Mouse (Mus musculus) T-helper 2 cell (primary cell): ENCODE data around the gene Vav2.

Experiments
- in situ Hi-C: fragments of 300-600 bp; cut with MboI, MseI; formaldehyde crosslinking; loops from one replicate; pipeline ENCODE4 v1.15.1; 2025; ENCODE audit warnings: high pct_unique_total_duplicates

Vav2 gene

DNA sequence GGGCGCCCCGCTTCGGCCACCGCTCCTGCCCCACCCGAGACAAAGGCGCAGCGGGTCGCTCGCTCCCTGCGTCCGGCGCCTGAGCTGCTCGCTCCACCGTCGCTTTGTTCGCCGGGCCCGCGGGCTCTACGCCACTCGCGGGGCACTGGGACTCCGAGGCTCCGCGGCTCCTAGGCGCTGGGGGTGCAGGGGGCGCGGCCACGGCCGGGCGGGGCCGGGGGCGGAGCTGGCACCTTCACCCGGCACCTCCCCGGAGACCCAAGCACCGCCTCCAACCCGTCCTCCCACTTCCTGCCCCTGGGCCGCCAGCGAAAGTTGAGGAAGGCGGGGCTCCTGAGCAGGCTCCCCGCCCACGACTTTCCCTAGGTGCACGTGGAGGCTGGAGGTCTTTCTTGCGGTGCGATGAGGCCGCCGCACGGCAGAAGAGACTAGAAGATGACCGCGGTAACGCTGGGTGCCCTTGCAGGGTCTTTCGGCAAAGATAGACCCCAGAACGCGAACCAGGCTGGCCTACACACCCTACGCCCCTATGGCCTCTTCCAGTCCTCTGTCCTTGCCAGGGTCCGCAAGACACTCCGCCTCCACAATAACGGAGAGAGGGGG is at the start of gene Vav2:
Vav2 (minus strand) TSS at position 179 of the 603 bp plus-strand sequence.
- in situ Hi-C loops = loop anchor here (5.0 kb wide), 1 partner anchor 140 kb away; no protein-coding TSS in a partner anchor

DNA sequence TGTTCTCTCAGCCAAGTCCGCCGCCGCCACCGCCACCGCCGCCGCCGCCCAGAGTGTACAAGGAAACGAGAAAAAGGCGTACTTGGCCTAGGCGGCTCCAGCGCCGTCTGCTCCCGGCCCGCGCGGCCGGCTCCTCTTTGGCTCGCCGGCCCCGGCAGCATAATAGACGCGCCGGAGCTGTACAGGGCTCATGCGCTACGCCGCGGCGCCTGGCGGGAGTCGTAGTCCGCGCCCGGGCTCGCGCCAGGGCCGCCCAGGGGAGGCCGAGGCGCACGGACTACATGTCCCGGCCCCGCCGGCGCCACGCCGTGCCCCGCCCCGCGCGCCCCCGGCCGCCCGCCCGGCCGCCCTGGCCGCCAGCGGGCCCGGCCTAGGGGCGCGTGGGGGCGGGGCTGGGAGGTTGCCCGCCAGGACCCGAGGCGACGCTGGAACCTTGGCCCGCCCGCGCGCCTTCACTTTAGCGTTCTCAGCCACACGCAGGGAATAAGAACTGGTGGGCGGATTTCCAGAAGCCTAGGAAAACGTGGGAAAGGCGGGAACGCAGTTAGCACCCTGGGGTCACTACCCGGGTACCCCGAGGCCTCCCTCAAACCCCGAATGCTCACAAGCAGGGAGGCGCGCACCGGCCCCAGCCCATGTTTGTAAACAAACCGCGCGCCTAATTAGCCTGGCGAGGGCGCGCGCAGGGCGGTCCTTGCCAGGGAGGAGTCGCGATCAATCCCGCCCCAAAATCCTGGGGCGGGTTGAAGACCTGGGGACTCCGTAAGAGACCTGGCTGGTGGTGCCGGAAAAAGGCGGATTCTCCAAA is 48.9 kb upstream of the Vav2 start:
- in situ Hi-C loops = no loop called here

DNA sequence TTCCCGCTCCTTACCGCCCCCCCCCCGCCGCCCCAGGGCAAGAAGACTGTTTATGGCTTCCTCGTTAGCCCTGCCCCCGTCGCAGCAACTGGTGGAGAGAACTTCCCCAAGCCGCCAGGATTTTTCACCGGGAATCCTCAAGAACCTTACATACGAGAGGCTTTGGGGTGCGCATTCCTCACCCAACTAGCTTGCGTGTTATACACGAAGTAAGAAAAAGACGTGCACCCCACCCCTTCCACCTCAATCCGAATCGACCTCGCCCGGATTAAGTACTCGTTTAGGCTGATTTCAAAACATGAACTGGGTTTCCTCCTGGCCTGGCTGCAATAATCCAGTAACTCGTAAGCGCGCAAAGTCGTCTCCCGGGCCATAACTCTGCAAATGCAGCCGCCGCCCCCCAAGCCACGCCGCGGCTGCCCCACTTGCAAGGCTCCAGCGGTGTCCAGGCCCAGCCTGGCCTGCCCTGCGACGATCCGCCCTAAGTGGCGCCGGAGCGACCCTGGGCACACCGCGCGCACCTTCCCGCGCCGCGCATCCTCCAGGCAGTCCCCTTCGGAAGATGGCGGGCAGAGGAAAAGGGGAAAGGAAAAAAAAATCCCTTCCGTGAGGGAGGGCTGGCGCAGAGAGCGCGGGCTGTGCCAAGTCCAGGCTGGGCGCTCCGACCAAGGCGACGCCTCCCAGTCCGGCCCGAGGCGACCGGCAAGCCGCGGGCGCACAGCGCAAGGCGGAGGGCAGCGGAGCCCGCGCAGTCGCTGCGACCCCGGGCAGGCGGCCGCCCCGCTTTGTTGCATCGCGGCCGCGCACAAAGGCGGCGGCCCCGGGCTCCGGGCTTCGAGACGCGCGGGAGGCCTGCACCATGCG is 48.0 kb upstream of the Vav2 start:
- in situ Hi-C loops = no loop called here

DNA sequence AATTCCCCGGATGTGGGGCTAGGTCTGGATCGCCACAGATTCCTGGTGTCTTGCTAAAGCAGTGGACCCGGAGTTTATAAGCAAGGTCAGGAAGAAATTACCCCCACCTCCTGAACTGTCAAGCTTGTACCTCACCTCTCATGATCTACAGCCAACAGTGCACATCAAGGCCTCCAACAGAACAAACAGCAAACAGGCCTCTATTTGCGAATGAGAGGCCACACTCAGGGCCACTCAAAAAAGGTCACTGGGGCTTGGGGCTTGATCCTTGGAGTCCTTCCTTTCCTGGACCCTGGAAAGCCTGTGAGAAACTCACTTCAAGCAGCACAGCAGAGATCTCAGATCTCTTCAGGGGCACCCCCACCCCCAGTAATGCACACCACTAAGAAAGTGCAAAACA is 47.1 kb upstream of the Vav2 start:
- in situ Hi-C loops = no loop called here

DNA sequence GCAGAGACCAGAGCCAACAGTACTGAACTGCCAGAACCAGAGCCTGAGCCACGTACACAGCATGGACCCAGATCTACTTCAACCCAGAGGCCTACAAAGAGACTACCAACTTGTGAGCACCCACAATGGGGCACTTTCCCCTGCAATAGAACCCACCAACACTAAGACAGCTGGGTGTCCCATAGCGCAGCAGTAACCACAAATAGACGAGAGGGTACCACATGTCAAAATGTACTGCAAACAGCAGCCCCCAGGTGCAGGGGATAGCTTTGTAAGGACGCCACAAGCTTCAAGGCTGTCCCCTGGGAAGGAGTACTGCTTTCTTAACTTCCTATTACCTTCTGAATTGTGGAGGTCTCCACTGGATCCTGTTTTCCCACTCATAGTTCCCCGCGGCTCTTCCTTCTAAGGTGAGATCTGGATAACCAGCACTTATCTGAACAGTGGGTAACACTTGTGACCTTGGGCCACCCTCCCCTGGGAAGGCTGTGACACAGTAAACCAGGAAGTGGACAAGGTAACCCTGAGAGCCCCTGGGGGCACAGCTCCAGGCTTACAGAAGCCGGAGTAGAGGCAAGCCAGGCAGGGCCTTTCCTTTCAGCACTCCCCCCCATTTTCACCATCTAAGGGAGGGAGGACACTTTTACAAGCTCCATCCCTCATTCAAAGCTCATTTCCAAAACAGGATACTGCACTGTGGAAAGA is 46.4 kb upstream of the Vav2 start:
- in situ Hi-C loops = no loop called here

DNA sequence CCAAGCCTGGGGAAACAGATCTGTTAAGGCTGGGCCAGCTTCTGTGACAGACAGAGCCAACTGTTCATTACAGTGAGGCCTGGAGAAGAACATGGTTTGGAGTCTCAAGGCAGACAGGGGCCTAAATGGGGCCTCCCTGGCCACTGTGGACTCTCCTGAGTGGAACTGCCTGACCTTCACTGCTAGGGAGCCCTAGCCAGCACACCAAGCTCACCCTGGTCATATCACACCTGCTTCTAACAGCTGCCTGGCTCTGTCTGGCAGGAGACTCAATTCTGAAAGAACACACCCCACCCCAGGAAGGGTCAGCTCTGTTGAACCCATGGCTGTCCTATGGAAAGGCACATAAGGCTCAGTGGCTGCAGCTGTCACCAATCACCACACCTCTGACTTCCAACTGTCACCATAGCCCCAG is 44.3 kb upstream of the Vav2 start:
- in situ Hi-C loops = no loop called here

DNA sequence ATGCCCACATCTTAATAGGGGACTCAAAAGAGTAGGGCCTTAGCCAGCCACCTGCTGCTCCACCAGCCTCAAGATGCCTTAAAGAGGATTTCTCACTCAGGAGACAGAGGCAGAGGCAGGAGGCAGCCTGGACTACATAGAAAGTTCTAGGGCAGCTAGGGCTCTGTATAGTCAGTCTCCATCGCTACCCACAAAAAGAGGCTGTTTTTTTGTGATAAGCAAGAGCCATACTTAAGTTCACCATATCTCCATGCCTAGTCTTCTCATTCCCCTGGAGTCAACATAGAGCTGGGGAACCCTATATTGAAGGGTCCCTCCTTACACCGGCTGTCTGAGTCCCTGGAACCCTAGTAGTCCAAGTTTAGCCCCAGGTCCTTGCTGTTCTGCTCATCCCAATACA is 43.7 kb upstream of the Vav2 start:
- in situ Hi-C loops = no loop called here

DNA sequence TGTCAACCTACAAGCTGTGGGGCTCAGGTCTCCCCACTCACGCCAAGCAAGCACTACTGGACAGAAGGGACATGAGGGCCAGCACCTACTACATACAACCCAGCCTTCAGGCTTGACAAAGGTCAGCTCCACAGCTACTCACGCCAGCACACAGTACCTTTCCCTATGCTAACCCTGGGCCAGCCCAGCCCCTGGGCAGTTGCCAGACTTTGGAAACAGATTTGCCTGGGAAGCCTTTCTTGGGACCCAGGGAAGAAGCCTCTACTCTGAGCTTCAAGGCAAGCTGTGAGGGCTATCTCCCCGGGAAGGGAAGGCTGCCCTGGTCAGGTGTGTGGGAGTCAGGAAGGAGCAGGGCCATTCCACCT is 43.1 kb upstream of the Vav2 start:
- in situ Hi-C loops = no loop called here

DNA sequence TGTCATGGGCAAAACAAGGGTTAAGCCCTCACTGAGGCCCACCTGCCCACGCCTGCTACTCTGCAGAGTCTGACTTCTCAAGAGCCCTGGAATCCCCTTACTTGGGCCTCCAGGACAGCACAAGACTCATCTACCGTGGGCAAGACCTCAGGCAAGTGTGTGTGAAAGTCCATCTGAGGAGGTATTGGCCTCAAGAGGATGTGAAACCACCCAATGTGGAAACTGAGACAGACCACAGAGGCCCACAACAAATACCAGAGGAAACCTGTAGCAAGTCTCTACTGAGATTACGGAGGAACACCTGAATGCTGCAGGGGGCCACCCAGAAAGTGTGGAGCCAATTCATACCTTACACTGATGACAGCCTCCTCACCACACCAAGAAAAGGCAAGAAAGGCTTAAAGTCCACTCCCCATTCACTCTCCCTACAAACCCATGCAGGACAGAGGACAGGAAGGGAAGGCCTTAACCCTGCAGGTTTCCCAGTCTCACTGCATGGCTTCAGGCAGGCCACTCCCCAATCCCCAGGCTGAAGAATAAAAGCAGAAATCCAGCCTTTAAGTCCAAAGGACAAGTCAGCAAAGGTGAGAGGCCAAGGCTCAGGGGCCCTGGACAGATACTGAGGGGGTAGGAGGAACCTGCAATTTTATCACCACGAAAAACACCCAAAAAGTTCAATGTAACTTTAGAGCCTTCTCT is 42.6 kb upstream of the Vav2 start:
- in situ Hi-C loops = no loop called here

DNA sequence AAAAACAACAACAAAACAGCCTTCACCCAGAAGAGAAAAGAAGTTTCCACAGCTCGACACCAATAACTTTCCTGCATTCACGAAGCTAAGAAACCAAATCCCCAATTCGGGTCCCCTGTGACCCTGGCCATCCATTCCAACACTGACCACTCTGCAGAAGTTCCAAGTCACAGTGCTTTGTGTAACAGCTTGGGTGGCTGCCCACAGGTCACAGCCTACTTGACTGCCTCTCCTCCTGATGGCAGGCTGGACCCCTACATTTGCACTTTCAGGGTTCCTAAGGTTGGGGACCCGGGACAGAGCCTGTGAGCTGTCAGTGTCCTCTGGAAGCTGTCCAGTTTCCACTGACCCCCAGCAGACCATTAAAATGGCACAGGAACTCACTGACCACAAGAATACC is 36.1 kb upstream of the Vav2 start:
- in situ Hi-C loops = no loop called here

DNA sequence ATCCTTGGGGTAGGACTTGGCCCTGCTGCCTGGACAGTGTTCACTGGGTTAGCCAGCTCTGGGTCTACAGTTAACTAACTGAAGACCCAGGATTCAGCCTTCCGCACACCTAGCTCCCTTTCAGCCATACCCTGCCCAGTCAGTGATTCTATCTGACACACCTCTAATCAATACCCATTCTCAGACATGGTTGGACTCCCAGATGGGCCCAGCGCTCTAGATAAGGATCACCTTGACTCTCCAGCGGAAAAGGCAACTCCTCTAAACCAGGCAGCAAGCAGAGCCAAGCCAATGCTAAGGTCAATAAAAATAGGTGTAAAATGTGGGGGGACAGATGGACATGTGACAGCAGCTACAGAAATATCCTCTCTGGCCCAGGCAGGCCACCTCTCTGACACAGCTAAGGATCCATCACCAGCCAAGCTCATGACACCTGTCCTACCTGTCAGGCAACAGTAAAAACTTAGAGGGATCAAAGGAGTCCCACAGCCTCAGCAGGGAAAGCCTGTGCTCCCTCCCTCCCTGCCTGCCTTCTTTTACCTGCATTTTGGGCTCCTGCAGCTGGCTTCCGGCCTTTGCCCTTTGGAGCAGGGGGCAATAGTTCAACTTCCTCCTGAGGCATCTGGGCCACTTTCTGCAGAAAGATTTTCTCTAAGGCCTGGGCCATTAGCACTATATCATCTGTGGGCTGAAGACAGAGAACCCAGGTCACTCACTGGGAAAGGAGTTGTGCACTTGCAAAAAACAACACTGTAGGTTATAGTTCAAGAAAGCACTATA is 35.2 kb upstream of the Vav2 start:
- in situ Hi-C loops = no loop called here

DNA sequence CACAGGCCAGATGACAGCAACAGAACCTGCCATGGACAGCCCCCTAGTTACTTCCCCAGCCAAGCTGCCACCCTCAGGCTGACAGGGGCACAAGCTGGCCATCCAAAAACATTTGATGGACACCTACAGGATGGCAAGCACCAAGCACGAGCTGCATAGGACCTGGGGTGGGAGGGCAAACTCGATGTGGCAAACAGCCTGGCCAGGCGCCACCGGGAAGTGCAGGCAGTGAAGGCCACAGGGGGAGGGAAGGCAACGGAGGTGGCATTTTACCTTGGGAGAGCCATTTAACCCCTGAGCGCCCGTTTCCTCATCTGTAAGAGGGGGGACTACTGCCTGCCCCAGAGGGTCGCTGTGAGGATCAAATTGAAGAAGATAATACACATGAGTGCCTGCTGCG is 33.8 kb upstream of the Vav2 start:
- in situ Hi-C loops = no loop called here

DNA sequence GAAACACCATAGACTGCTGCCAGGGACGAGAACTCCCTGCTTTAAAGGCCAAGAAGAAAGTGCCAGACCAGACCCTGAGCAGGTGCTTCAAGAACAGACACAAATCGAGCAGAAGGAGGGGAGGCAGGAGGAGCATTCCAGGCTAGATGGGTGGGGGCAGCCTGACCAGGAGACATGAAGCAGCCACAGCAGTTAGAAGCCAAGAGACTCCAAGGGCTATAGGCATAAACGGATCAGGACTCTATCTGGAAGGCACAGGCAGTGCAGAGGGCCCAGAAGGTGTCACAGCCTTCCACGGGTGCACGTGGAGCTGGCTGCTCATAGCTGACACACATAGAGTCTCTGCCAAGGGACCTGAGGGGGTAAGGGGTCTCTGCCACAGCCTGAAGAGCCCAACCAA is 33.3 kb upstream of the Vav2 start:
- in situ Hi-C loops = no loop called here

DNA sequence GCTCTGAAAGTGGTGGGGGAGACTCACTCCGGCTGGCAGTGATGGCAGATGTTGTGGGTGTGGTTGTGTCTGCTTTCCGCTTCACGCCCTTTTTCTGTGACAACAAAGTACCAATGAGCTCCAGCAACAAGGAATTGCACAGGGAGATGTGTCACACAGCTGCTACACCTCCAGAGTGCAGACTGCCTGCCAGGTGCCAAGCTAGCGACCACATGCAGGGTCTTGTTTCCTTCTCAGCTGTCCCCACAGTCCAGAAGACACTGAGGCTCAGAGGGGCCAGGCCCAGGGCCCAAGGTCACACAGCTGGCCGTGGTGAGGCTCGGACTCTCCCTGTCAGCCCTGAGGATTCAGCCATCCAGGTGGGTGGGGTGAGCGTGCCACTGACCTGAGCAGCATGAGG is 32.9 kb upstream of the Vav2 start:
- in situ Hi-C loops = no loop called here

DNA sequence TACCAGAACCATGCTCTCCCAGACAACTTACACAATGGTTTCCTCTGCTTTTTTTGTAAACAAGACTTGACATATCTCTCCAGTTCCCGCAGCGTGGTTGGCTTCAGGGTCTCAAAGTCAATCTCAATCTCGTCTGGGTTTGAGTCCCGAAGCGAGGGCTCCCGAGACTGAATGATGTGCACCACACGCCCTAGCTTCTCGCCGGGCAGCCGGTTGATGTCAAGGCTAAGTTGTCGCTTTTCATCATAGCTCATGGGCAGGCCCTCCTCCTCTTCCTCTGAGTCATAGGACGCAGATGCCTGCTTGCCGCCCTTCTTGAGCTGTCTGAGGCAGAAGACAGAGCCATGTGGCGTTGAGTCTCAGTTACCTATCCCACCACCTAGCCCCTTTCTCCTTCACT is 23.4 kb upstream of the Vav2 start:
- in situ Hi-C loops = no loop called here

DNA sequence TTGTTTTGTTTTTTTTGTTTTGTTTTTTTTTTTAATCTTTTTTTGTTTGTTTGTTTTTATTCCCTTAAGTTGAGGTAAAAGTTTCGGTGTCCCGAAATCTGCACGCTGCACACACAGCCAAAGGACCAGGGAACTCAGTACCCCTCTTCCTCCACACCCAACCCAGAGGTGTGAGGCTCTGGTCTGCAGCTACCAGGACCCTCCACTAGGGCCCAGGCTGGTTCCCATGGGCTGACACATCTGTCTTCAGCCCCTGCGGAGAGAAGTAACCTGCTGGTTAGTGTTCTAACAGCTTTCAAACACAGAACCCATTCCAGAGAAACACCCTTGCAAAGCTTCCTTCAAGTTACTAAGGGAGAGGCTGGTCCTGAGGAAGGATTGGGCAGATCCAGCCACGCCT is 20.9 kb upstream of the Vav2 start:
- in situ Hi-C loops = no loop called here

DNA sequence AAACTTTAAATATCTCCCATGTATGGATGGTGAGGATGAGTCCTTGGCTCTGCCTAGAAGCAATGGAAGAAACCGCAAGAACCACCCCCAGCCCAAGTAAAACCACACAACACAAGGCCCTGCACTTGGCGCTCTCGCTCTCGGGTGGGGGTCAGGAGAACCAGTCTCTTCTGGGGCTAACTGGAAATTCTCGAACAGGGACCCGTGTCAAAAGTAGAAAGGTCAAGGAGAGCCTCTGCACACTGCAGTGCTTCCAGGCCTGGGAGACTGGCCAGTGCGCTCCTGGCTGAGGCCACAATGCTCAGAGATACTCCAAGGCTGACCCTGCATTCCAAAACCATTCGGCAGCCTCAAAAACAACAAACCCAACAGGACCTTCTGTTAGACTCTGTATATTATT is 20.0 kb upstream of the Vav2 start:
- in situ Hi-C loops = no loop called here

DNA sequence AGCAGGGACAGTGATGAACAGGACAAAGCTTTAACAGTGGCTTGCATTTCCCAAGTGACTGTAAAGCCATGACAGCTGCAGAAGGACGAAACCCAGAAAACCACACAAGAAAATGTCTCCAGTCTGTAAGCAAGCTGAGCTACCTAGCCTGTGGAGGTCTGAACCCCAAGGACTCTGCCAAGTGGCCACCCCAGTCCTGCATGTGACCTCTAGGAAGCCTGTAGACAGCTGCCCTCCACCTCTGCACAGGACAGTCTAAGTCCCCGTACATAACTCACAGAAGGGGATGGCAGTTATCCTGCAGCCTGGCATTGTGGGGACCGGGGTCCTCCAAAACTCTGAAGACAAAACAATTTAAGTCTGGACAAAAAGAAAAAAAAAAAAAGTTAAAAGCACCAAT is 19.1 kb upstream of the Vav2 start:
- in situ Hi-C loops = no loop called here

DNA sequence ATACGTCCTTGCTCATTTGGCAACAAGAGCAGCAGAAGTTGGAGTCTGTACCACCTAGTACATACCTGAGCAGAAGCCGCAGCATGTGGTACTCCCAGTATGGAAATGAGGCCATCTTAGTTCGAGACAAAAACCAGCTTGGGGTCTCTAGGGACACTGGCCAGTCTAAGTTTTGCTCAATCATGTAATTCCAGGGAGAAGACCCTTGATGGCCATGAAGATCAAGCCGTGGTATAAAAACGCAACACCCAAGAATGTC is 16.5 kb upstream of the Vav2 start:
- in situ Hi-C loops = no loop called here

DNA sequence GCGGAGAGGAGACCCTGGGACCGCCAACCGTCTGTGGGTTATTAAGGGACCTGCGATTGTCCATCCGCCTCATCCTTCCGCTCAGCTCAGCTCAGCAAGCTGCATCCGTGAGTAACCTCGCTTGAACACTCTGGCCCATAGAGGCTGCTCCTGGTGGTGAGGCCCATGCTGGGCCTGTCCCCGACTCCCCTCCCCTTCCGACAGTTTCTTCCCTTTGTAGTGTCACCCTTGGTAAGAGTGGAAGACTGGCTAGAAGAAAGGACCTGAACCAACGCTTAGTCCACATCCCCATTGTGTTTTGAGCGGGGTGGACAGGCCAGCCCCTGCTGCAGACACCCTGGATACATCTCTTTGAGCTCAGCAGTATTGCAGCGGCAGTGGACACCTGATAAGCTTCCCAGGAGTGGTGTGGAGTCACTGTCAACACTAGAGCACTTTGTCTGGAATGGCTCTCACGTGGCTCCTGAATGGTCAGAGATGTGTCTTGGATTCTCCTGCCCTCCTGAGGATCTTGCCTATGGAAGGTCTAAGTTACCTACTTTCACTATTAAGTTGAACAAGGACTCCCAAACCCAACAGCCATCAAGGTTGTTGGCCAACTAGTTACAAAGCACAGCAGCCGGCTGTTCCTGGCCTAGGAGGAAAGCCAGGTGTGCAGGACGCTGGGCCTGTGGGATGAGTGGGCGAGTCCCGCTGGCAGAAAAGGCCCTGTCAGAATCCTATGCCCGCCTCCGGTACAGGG is 16.0 kb upstream of the Vav2 start:
- in situ Hi-C loops = no loop called here
